Mouse (Mus musculus) forebrain, embryonic 11.5 days (tissue): Measurements from ENCODE around the gene Stmnd1. TPM values are rescaled to one million over a fixed set of nuclear protein-coding genes. Genes with fewer than 3 reads are reported as not detected.

Experiments used
- ATAC-seq: fragments of 200-750 bp; cut with Nextera tagmentation; replicated peaks from 2 replicates; pipeline ENCODE4 v1.8.0; 2017; ENCODE audit warnings: moderate TSS enrichment; ENCODE audit not compliant: low FRiP score
- DNase-seq: peaks from one replicate; pipeline ENCODE4 v3.0.0-alpha.2; 2017; ENCODE audit warnings: low spot score
- H3K27ac ChIP-seq: fragments of 300-500 bp; sonication (generic); 2 replicates; pipeline ENCODE4 v1.5.1; 2014; ENCODE audit warnings: low read depth, low read length
- H3K27me3 ChIP-seq: fragments of 300-500 bp; sonication (generic); 2 replicates; pipeline ENCODE4 v1.6.1; 2014; ENCODE audit warnings: mild to moderate bottlenecking, low read length, mixed read lengths; ENCODE audit not compliant: control insufficient read depth, insufficient read depth
- H3K36me3 ChIP-seq: fragments of 300-500 bp; sonication (generic); 2 replicates; pipeline ENCODE4 v1.6.1; 2014; ENCODE audit warnings: mild to moderate bottlenecking, low read length, moderate library complexity, mixed read lengths; ENCODE audit not compliant: control insufficient read depth, insufficient read depth
- H3K4me1 ChIP-seq: fragments of 300-500 bp; sonication (generic); replicated peaks from 2 replicates; pipeline ENCODE4 v1.6.1; 2014; ENCODE audit warnings: low read length, mixed read lengths; ENCODE audit not compliant: control insufficient read depth, insufficient read depth
- H3K4me2 ChIP-seq: fragments of 300-500 bp; sonication (generic); 2 replicates; pipeline ENCODE4 v1.6.1; 2014; ENCODE audit warnings: low read depth, mild to moderate bottlenecking, low read length, moderate library complexity, mixed read lengths; ENCODE audit not compliant: severe bottlenecking
- H3K4me3 ChIP-seq: fragments of 300-500 bp; sonication (generic); 2 replicates; pipeline ENCODE4 v1.5.1; 2014; ENCODE audit warnings: low read depth, low read length
- H3K9ac ChIP-seq: fragments of 300-500 bp; sonication (generic); 2 replicates; pipeline ENCODE4 v1.6.1; 2014; ENCODE audit warnings: low read length
- H3K9me3 ChIP-seq: fragments of 300-500 bp; sonication (generic); 2 replicates; pipeline ENCODE4 v1.6.1; 2016; ENCODE audit warnings: low read length, mixed read lengths; ENCODE audit not compliant: control insufficient read depth
- WGBS: fragments of 180-500 bp; shearing (Covaris S2); extraction: QIAGEN DNeasy Blood & Tissue Kit; methylation state at CpG from one replicate; pipeline ENCODE4 v1.1.7; 2014; 5-methylcytosine and 5-hydroxymethylcytosine counted together
- polyA plus RNA-seq: library from polyadenylated mRNA; unstranded; fragments of >200 nt; fragmentation: Nextera tagmentation; extraction: Ambion mirVana; gene quantifications from 2 replicates; pipeline ENCODE4 v1.2.1, GENCODE M21; 2014

The Stmnd1 gene
- polyA plus RNA-seq, 1 experiment from 2014 or later, result not detected

GRCm38 (mm10) chr13:46253753-46254152 is 19.8 kb upstream of the Stmnd1 start:
- Histone ChIP-seq H3K4me3 (no peak overlapping the region), H3K27me3 (no peaks in the 10 kb centered on the region), H3K27ac (no peak overlapping the region), H3K9me3 (no peaks in the 10 kb centered on the region), H3K36me3 (no peaks in the 10 kb centered on the region), H3K4me1 (no peaks in the 10 kb centered on the region), H3K4me2 (no peak overlapping the region), H3K9ac (no peak overlapping the region)
- 89% methylated on average over 3 of the region's 3 CpGs for WGBS
- ATAC-seq, result no peak
- peak; percentile 23 for DNase-seq

GRCm38 (mm10) chr13:46254171-46254570 is 19.4 kb upstream of the Stmnd1 start:
- Histone ChIP-seq H3K9me3 (no peaks in the 10 kb centered on the region), H3K36me3 (no peaks in the 10 kb centered on the region), H3K27ac (no peak overlapping the region), H3K4me2 (no peak overlapping the region), H3K9ac (no peak overlapping the region), H3K4me3 (no peak overlapping the region), H3K27me3 (no peaks in the 10 kb centered on the region), H3K4me1 (no peaks in the 10 kb centered on the region)
- WGBS, result 90% methylated on average over 5 of the region's 5 CpGs
- ATAC-seq (no peak), DNase-seq (no peak)

GRCm38 (mm10) chr13:46255616-46256015 is 17.9 kb upstream of the Stmnd1 start:
- peak; percentile 27 for DNase-seq
- H3K4me1 ChIP-seq, result no peaks in the 10 kb centered on the region
- H3K9me3 ChIP-seq, result no peaks in the 10 kb centered on the region
- WGBS, result 84% methylated on average over 6 of the region's 6 CpGs
- no peak overlapping the region for H3K4me2 ChIP-seq
- H3K9ac ChIP-seq, result no peak overlapping the region
- H3K4me3 ChIP-seq, result no peak overlapping the region
- no peaks in the 10 kb centered on the region for H3K27me3 ChIP-seq
- H3K36me3 ChIP-seq, result no peaks in the 10 kb centered on the region
- ATAC-seq, result no peak
- H3K27ac ChIP-seq, result no peak overlapping the region

- 3% methylated on average over 4 of the region's 4 CpGs for WGBS
- no peak overlapping the region for H3K27ac ChIP-seq
- H3K36me3 ChIP-seq, result no peaks in the 10 kb centered on the region
- H3K4me2 ChIP-seq, result no peak overlapping the region
- no peak overlapping the region for H3K9ac ChIP-seq
- no peak for ATAC-seq
- H3K9me3 ChIP-seq, result no peaks in the 10 kb centered on the region
- H3K4me3 ChIP-seq, result no peak overlapping the region
- peak; percentile 80 for DNase-seq
- H3K4me1 ChIP-seq, result no peaks in the 10 kb centered on the region
- no peaks in the 10 kb centered on the region for H3K27me3 ChIP-seq
Measured at GRCm38 (mm10) chr13:46257847-46258246, 15.7 kb upstream of the Stmnd1 start.

- no peak for ATAC-seq
- Histone ChIP-seq H3K36me3 (no peaks in the 10 kb centered on the region), H3K4me3 (no peak overlapping the region)
Measured at GRCm38 (mm10) chr13:46259526-46259925, 14.0 kb upstream of the Stmnd1 start.

GRCm38 (mm10) chr13:46261244-46261643 is 12.3 kb upstream of the Stmnd1 start:
- Histone ChIP-seq H3K27ac (no peak overlapping the region), H3K4me2 (no peak overlapping the region), H3K4me3 (no peak overlapping the region), H3K4me1 (no peaks in the 10 kb centered on the region), H3K9ac (no peak overlapping the region), H3K27me3 (no peaks in the 10 kb centered on the region), H3K9me3 (no peaks in the 10 kb centered on the region), H3K36me3 (no peaks in the 10 kb centered on the region)
- 71% methylated on average over 3 of the region's 3 CpGs for WGBS
- ATAC-seq (no peak), DNase-seq (no peak)

More at GRCm38 (mm10) chr13:46259526-46259925, 14.0 kb upstream of the Stmnd1 start:
- no peak for DNase-seq
- WGBS, result 83% methylated on average over 4 of the region's 4 CpGs
- Histone ChIP-seq H3K9ac (no peak overlapping the region), H3K27me3 (no peaks in the 10 kb centered on the region), H3K27ac (no peak overlapping the region), H3K9me3 (no peaks in the 10 kb centered on the region), H3K4me2 (no peak overlapping the region), H3K4me1 (no peaks in the 10 kb centered on the region)

GRCm38 (mm10) chr13:46267783-46268182 is 5.7 kb upstream of the Stmnd1 start:
- Histone ChIP-seq H3K4me3 (no peak overlapping the region), H3K9ac (no peak overlapping the region), H3K36me3 (no peaks in the 10 kb centered on the region), H3K9me3 (no peaks in the 10 kb centered on the region), H3K27ac (no peak overlapping the region), H3K4me1 (peaks cover 9% of the 10 kb centered on the region; the same call in 1 of the 2 replicates), H3K4me2 (no peak overlapping the region), H3K27me3 (no peaks in the 10 kb centered on the region)
- no peak for ATAC-seq
- DNase-seq, result no peak

GRCm38 (mm10) chr13:46268341-46268740 is 5.2 kb upstream of the Stmnd1 start:
- H3K4me3 ChIP-seq, result no peak overlapping the region
- H3K4me1 ChIP-seq, result peaks cover 9% of the 10 kb centered on the region; the same call in 1 of the 2 replicates
- DNase-seq (no peak), ATAC-seq (no peak)
- H3K9ac ChIP-seq, result no peak overlapping the region
- no peaks in the 10 kb centered on the region for H3K9me3 ChIP-seq
- 56% methylated on average over 3 of the region's 3 CpGs for WGBS
- no peak overlapping the region for H3K4me2 ChIP-seq
- no peak overlapping the region; the same call in 1 of the 2 replicates for H3K27ac ChIP-seq
- no peaks in the 10 kb centered on the region for H3K27me3 ChIP-seq
- H3K36me3 ChIP-seq, result no peaks in the 10 kb centered on the region

- Histone ChIP-seq H3K9ac (no peak overlapping the region), H3K27ac (peak overlapping the region; percentile 48), H3K36me3 (no peaks in the 10 kb centered on the region), H3K9me3 (no peaks in the 10 kb centered on the region), H3K4me1 (peaks cover 9% of the 10 kb centered on the region; the same call in 1 of the 2 replicates), H3K4me3 (no peak overlapping the region), H3K4me2 (no peak overlapping the region), H3K27me3 (no peaks in the 10 kb centered on the region)
- peak; percentile 72 for DNase-seq
- 0 out of 2 replicates have a peak, but pooled peaks have one; percentile 55 for ATAC-seq
- WGBS, result 42% methylated on average over 7 of the region's 7 CpGs
Measured at GRCm38 (mm10) chr13:46268815-46269445, 4.6 kb upstream of the Stmnd1 start.
